Mouse (Mus musculus): Measurements from ENCODE around the gene Atp6v1f.

- no peak for TF ChIP-seq POLR2A (IDR thresholded peaks at IDR 0.05; ENCODE audit: borderline replicate concordance, extremely low read depth, low read depth, low read length)
- TF ChIP-seq CTCF (IDR thresholded peaks at IDR 0.05; ENCODE audit: insufficient read depth, low read length) = no peak
These were observed 40.2 kb downstream of the Atp6v1f start, which contains the start of gene Kcp for GRCm38 (mm10) chr6:29507447-29508309.
